Mouse (Mus musculus) liver, postnatal 0 days (tissue): Measurements from ENCODE around the gene Usp37. TPM values are rescaled to one million over a fixed set of nuclear protein-coding genes. Genes with fewer than 3 reads are reported as not detected.
A peak's percentile ranks its signal among the peaks of the same experiment; 100 is the strongest.

ENCODE experiments used
- ATAC-seq: fragments of 200-750 bp; cut with Nextera tagmentation; 2 replicates; pipeline ENCODE4 v1.8.0; 2017; ENCODE audit warnings: mild to moderate bottlenecking, moderate library complexity
- DNase-seq: peaks from one replicate; pipeline ENCODE4 v3.0.0-alpha.2; 2016
- H3K27ac ChIP-seq: fragments of 300-500 bp; sonication (generic); 2 replicates; pipeline ENCODE4 v1.5.1; 2014; ENCODE audit warnings: antibody characterized with exemption, moderate library complexity, mild to moderate bottlenecking, low read depth
- H3K27me3 ChIP-seq: fragments of 300-500 bp; sonication (generic); 2 replicates; pipeline ENCODE4 v1.6.1; 2014; ENCODE audit warnings: low read length, control low read depth, mixed read lengths; ENCODE audit not compliant: insufficient read depth
- H3K36me3 ChIP-seq: fragments of 300-500 bp; sonication (generic); replicated peaks from 2 replicates; pipeline ENCODE4 v1.6.1; 2014; ENCODE audit warnings: mild to moderate bottlenecking, control low read depth, low read length, moderate library complexity, mixed read lengths; ENCODE audit not compliant: insufficient read depth
- H3K4me1 ChIP-seq: fragments of 300-500 bp; sonication (generic); 2 replicates; pipeline ENCODE4 v1.6.1; 2014; ENCODE audit warnings: antibody characterized with exemption, mild to moderate bottlenecking, control low read depth; ENCODE audit not compliant: insufficient read depth
- H3K4me2 ChIP-seq: fragments of 300-500 bp; sonication (generic); 2 replicates; pipeline ENCODE4 v1.6.1; 2014; ENCODE audit warnings: low read depth, mild to moderate bottlenecking, low read length, moderate library complexity, mixed read lengths
- H3K4me3 ChIP-seq: fragments of 300-500 bp; sonication (generic); 2 replicates; pipeline ENCODE4 v1.5.1; 2014; ENCODE audit warnings: low read depth, low read length
- H3K9ac ChIP-seq: fragments of 300-500 bp; sonication (generic); replicated peaks from 2 replicates; pipeline ENCODE4 v1.6.1; 2014; ENCODE audit warnings: mild to moderate bottlenecking, moderate library complexity
- H3K9me3 ChIP-seq: fragments of 300-500 bp; sonication (generic); 2 replicates; pipeline ENCODE4 v1.6.1; 2016; ENCODE audit warnings: mild to moderate bottlenecking, control low read depth, low read length, mixed read lengths
- CTCF ChIP-seq: sonication (generic); IDR thresholded peaks from 2 replicates; pipeline ENCODE4 v1.5.1; 2016; ENCODE audit warnings: antibody characterized with exemption, low read depth
- EP300 ChIP-seq: IDR thresholded peaks from 2 replicates; pipeline ENCODE4 v1.6.1; 2016; ENCODE audit warnings: antibody characterized with exemption, low read depth, mild to moderate bottlenecking
- WGBS: fragments of 180-500 bp; shearing (Covaris S2); extraction: QIAGEN DNeasy Blood & Tissue Kit; methylation state at CpG from one replicate; pipeline ENCODE4 v1.1.7; 2014; ENCODE audit not compliant: insufficient replicate concordance; 5-methylcytosine and 5-hydroxymethylcytosine counted together
- polyA plus RNA-seq: library from polyadenylated mRNA; unstranded; fragments of >200 nt; fragmentation: Nextera tagmentation; extraction: Ambion mirVana; gene quantifications from 2 replicates; pipeline ENCODE4 v1.2.1, GENCODE M21; 2015

The Usp37 gene
- polyA plus RNA-seq, 1 experiment from 2014 or later, result 4.9 TPM

DNA sequence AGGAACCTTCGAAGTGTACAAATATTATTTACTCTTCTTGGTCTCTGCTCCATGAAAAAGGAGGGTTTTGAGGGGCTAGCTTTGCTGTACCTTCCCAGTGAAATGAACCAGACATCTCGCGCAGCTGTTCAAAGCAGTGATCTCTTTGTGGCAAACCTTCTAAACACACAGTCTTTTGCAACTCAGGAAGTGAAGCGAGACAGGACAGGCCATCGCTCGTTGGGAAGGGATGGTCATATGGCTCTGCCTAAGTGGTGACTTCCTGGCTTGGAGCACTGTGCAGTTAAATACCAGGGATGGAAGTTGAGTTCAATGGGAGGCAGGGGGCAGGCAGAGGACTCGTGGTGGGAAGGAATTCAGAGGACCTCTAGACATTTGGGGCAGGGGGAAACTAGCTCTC lies 118.2 kb downstream of the Usp37 start:
- Histone ChIP-seq H3K27ac (no peak overlapping the region), H3K27me3 (no peaks in the 10 kb centered on the region), H3K4me2 (no peak overlapping the region), H3K4me1 (0 out of 2 replicates have a peak, but pooled peaks cover 3% of the 10 kb centered on the region), H3K9ac (no peak overlapping the region), H3K4me3 (no peak overlapping the region), H3K36me3 (no peaks in the 10 kb centered on the region), H3K9me3 (no peaks in the 10 kb centered on the region)
- TF ChIP-seq EP300 (no peak), CTCF (no peak)
- WGBS, result 26% methylated on average over 7 of the region's 7 CpGs
- ATAC-seq (no peak), DNase-seq (no peak)

- Histone ChIP-seq H3K27me3 (no peaks in the 10 kb centered on the region), H3K4me1 (no peaks in the 10 kb centered on the region), H3K27ac (no peak overlapping the region), H3K9ac (no peak overlapping the region), H3K9me3 (no peaks in the 10 kb centered on the region), H3K4me3 (no peak overlapping the region), H3K4me2 (no peak overlapping the region), H3K36me3 (no peaks in the 10 kb centered on the region)
- TF ChIP-seq EP300 (no peak), CTCF (no peak)
- ATAC-seq, result no peak
- WGBS, result 62% methylated on average over 8 of the region's 8 CpGs
- no peak for DNase-seq
Observed at GRCm38 (mm10) chr1:74423147-74423546, 120.9 kb downstream of the Usp37 start.

DNA sequence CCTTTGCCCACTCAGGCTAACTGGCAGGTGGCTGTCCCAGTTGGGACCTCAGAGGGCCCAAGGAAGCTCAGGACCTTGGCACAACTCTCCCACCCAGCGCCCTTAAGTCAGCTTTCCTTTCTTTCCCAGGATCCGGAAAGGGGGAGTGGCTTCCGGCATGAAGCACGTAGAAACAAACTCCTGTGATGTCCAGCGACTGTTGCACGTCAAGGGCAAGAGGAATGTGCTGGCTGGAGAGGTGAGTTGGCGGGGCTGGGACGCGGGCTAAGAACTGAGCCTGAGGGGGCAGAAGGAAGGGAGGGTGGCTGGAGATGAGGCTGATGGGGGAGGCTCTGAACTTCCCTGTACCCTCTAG lies 124.7 kb downstream of the Usp37 start:
- no peak overlapping the region for H3K9ac ChIP-seq
- no peak for TF ChIP-seq EP300
- no peak for TF ChIP-seq CTCF
- no peak for ATAC-seq
- peaks cover 3% of the 10 kb centered on the region; the same call in 1 of the 2 replicates for H3K4me1 ChIP-seq
- no peak overlapping the region for H3K4me2 ChIP-seq
- H3K36me3 ChIP-seq, result no peaks in the 10 kb centered on the region
- no peak overlapping the region for H3K27ac ChIP-seq
- 72% methylated on average over 9 of the region's 9 CpGs for WGBS
- DNase-seq, result no peak
- H3K27me3 ChIP-seq, result no peaks in the 10 kb centered on the region
- no peaks in the 10 kb centered on the region for H3K9me3 ChIP-seq
- no peak overlapping the region for H3K4me3 ChIP-seq

GRCm38 (mm10) chr1:74418747-74419439 lies 125.2 kb downstream of the Usp37 start:
- Histone ChIP-seq H3K36me3 (no peaks in the 10 kb centered on the region), H3K4me2 (no peak overlapping the region), H3K9me3 (no peaks in the 10 kb centered on the region), H3K27me3 (no peaks in the 10 kb centered on the region), H3K4me3 (no peak overlapping the region), H3K4me1 (peaks cover 3% of the 10 kb centered on the region; the same call in 1 of the 2 replicates), H3K9ac (no peak overlapping the region), H3K27ac (no peak overlapping the region)
- 73% methylated on average over 17 of the region's 17 CpGs for WGBS
- no peak for ATAC-seq
- TF ChIP-seq CTCF, result no peak
- TF ChIP-seq EP300, result no peak
- DNase-seq, result no peak

DNA sequence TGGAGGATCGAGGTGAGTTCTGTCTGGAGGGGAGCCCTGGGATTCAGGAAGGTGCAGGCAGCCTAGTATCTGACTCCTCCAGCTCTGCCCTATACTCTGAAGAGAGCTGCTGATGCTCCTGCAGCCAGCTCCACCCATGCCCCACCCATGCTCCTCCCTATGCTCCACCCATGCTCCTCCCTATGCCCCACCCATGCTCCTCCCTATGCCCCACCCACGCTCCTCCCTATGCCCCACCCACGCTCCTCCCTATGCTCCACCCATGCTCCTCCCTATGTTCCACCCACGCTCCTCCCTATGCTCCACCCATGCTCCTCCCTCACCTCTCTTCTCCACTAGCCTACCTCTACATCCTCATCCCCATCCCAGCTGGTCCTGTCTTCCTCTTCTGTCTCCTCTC lies 128.9 kb downstream of the Usp37 start:
- H3K27ac ChIP-seq, result no peak overlapping the region
- H3K4me1 ChIP-seq, result peaks cover 5% of the 10 kb centered on the region; the same call in 1 of the 2 replicates
- TF ChIP-seq CTCF, result no peak
- no peak for TF ChIP-seq EP300
- H3K9ac ChIP-seq, result no peak overlapping the region
- H3K36me3 ChIP-seq, result no peaks in the 10 kb centered on the region
- H3K4me2 ChIP-seq, result no peak overlapping the region
- no peaks in the 10 kb centered on the region for H3K27me3 ChIP-seq
- WGBS, result 45% methylated on average over 4 of the region's 4 CpGs
- peak; percentile 87 for ATAC-seq
- H3K9me3 ChIP-seq, result no peaks in the 10 kb centered on the region
- DNase-seq, result peak; percentile 85
- no peak overlapping the region for H3K4me3 ChIP-seq

DNA sequence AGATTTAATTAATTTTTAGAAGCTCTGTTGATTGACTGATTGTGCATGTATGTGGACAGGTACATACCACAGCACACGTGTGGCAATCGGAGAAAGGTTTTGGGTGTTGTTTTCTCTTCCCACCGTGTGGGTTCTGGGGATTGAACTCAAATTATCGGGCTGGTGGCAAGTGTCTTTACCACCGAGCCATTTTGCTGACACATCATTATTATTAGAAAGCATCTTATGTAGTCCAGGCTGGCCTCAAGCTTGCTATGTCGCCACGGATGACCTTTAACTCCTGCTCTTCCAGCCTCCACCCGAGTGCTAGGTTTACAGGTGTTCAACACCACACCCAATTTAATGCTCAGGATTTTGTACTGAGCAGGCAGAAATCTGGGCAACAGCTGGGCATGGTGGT lies 131.4 kb downstream of the Usp37 start:
- 74% methylated on average over 8 of the region's 8 CpGs for whole genome bisulfite sequencing
- Histone ChIP-seq H3K9me3 (no peaks in the 10 kb centered on the region), H3K36me3 (no peaks in the 10 kb centered on the region), H3K4me2 (no peak overlapping the region), H3K27ac (no peak overlapping the region), H3K4me3 (no peak overlapping the region), H3K4me1 (peaks cover 8% of the 10 kb centered on the region; the same call in 1 of the 2 replicates), H3K9ac (no peak overlapping the region), H3K27me3 (no peaks in the 10 kb centered on the region)
- no peak for ATAC-seq
- no peak for DNase-seq
- TF ChIP-seq EP300 (no peak), CTCF (no peak)
